Mouse (Mus musculus) splenic B cell, adult 2 months (primary cell): ENCODE data around the gene Fshr.

Experiments
- DNase-seq: peaks from one replicate; pipeline ENCODE4 v3.0.0-alpha.2; 2011; ENCODE audit warnings: low read depth, low spot score
- H3K27me3 ChIP-seq: 2 replicates; pipeline ENCODE4 v1.6.1; 2012; ENCODE audit warnings: mild to moderate bottlenecking, low read length, moderate library complexity, mixed read lengths; ENCODE audit not compliant: control insufficient read depth, poor library complexity, insufficient read depth, severe bottlenecking
- H3K36me3 ChIP-seq: 2 replicates; pipeline ENCODE4 v1.6.1; 2012; ENCODE audit warnings: mild to moderate bottlenecking, low read length, moderate library complexity, mixed read lengths; ENCODE audit not compliant: control insufficient read depth, poor library complexity, insufficient read depth, severe bottlenecking

The Fshr gene

GRCm38 (mm10) chr17:88999907-89000306, 200.6 kb downstream of the Fshr start:
- DNase-seq, result no peak
- H3K27me3 ChIP-seq, result no peaks in the 10 kb centered on the region
- H3K36me3 ChIP-seq, result no peaks in the 10 kb centered on the region

GRCm38 (mm10) chr17:88998243-88998642, 202.2 kb downstream of the Fshr start:
- H3K27me3 ChIP-seq, result no peaks in the 10 kb centered on the region
- DNase-seq, result no peak
- H3K36me3 ChIP-seq, result no peaks in the 10 kb centered on the region

- no peak for DNase-seq
- H3K36me3 ChIP-seq, result no peaks in the 10 kb centered on the region
- no peaks in the 10 kb centered on the region for H3K27me3 ChIP-seq
These were observed 209.2 kb downstream of the Fshr start for GRCm38 (mm10) chr17:88991238-88991637.

GRCm38 (mm10) chr17:88980708-88981355, 219.6 kb downstream of the Fshr start:
- Histone ChIP-seq H3K27me3 (no peaks in the 10 kb centered on the region), H3K36me3 (no peaks in the 10 kb centered on the region)
- DNase-seq, result no peak

GRCm38 (mm10) chr17:88974538-88974937, 225.9 kb downstream of the Fshr start:
- DNase-seq, result no peak
- H3K36me3 ChIP-seq, result no peaks in the 10 kb centered on the region
- H3K27me3 ChIP-seq, result no peaks in the 10 kb centered on the region

GRCm38 (mm10) chr17:88966028-88966427, 234.4 kb downstream of the Fshr start:
- H3K27me3 ChIP-seq, result no peaks in the 10 kb centered on the region
- no peak for DNase-seq

GRCm38 (mm10) chr17:88954011-88954410, 246.5 kb downstream of the Fshr start:
- Histone ChIP-seq H3K27me3 (no peaks in the 10 kb centered on the region), H3K36me3 (no peaks in the 10 kb centered on the region)
- DNase-seq, result peak; percentile 18

More at GRCm38 (mm10) chr17:88966028-88966427, 234.4 kb downstream of the Fshr start:
- H3K36me3 ChIP-seq, result no peaks in the 10 kb centered on the region

- no peaks in the 10 kb centered on the region for H3K36me3 ChIP-seq
- DNase-seq, result no peak
These were observed 262.3 kb downstream of the Fshr start for GRCm38 (mm10) chr17:88938153-88938681.

GRCm38 (mm10) chr17:88937341-88938152, 262.9 kb downstream of the Fshr start:
- Histone ChIP-seq H3K36me3 (no peaks in the 10 kb centered on the region), H3K27me3 (no peaks in the 10 kb centered on the region)
- no peak for DNase-seq

More at GRCm38 (mm10) chr17:88938153-88938681, 262.3 kb downstream of the Fshr start:
- no peaks in the 10 kb centered on the region for H3K27me3 ChIP-seq

- no peak for DNase-seq
- no peaks in the 10 kb centered on the region for H3K27me3 ChIP-seq
- H3K36me3 ChIP-seq, result no peaks in the 10 kb centered on the region
These were observed 263.5 kb downstream of the Fshr start for GRCm38 (mm10) chr17:88936941-88937340.
